Mouse (Mus musculus) E14TG2a.4 (cell line): ENCODE data around the gene Hap1.

Experiments used
- H3K27me3 ChIP-seq: 2 replicates; pipeline ENCODE4 v1.6.1; 2014; ENCODE audit warnings: low read length, control low read depth; ENCODE audit not compliant: insufficient read depth
- H3K36me3 ChIP-seq: 2 replicates; pipeline ENCODE4 v1.6.1; 2014; ENCODE audit warnings: low read length, control low read depth; ENCODE audit not compliant: insufficient read depth
- H3K4me1 ChIP-seq: replicated peaks from 2 replicates; pipeline ENCODE4 v1.6.1; 2014; ENCODE audit warnings: low read depth, low read length, control low read depth
- H3K4me3 ChIP-seq: replicated peaks from 2 replicates; pipeline ENCODE4 v1.5.1; 2014; ENCODE audit warnings: mild to moderate bottlenecking, low read length
- H3K9me3 ChIP-seq: 2 replicates; pipeline ENCODE4 v1.6.1; 2014; ENCODE audit warnings: low read length, control low read depth
- CTCF ChIP-seq: conservative IDR thresholded peaks from 2 replicates; pipeline ENCODE4 v1.5.1; 2014; ENCODE audit warnings: low read length
- NANOG ChIP-seq: IDR thresholded peaks from 2 replicates; pipeline ENCODE4 v1.6.1; 2014; ENCODE audit warnings: borderline replicate concordance, low read length, mixed read lengths
- POU5F1 ChIP-seq: IDR thresholded peaks from 2 replicates; pipeline ENCODE4 v1.6.1; 2014; ENCODE audit warnings: low read length, borderline replicate concordance

Gene Hap1

DNA sequence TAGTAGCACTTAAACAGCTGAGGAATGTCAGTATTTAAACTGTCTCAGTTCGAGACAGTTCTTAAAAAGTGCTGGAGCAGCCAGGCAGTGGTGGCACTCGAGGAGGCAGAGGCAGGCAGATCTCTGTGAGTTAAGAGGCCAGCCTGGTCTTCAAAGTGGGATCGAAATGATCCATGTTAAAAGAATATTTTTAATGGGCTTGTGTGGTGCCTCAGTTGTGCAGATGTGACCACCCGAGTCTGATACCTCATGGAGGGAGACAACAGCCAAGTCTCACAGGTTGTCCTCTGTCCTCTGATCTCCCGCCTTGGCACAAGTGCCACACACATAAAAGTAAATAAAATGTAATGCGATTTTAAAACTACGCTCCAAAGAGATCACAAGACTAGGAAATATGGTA lies 42.6 kb upstream of the Hap1 start:
- no peak overlapping the region for H3K4me3 ChIP-seq
- H3K36me3 ChIP-seq, result peaks cover 17% of the 10 kb centered on the region
- H3K9me3 ChIP-seq, result no peaks in the 10 kb centered on the region
- H3K4me1 ChIP-seq, result peaks cover 82% of the 10 kb centered on the region
- TF ChIP-seq POU5F1 (no peak), NANOG (no peak), CTCF (no peak)
- no peaks in the 10 kb centered on the region for H3K27me3 ChIP-seq

DNA sequence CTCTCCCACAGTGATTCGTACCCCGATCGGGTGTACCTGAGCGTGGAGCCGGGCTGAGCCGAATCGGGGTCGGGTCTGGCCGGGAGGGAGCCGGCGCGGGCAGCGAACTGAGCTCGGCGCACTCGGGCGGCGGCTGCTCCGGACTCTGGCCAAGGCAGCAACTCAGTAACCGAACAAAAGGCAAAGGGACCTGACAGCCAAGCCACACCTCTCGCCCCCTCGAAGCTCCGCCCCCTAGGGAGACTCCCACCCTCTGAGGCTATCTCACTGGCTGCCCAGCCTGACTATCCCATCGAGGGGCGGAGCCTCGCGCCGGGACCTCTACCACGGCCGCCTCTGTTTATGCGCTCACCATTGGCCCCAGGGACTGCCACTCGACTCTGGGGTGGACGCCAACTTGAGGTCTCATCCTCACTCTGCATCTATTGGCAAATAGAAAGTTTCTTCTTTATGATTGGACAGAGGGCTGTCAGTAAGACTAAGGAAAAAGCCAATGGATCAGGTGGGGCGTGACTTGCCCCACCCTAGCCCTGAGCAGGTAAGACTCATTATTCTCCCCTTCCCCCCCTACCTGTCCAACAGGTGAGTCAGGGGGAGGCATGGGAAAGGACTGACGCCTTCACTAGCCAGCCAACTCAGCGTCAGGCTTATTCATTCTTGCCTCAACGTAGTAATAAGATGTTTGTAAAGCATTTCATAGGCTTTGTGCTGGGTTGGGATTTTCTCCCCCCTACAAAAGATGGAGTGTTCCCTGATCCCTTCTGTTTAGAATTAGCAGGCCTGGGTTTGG lies 41.9 kb upstream of the Hap1 start, which contains the start of gene Jup:
TSS of gene Jup (minus strand) at position 164 of the 790 bp plus-strand sequence.
- peaks cover 24% of the 10 kb centered on the region for H3K36me3 ChIP-seq
- H3K4me3 ChIP-seq, result peak within 1 kb of the TSS; percentile 91
- TF ChIP-seq POU5F1, result no peak
- TF ChIP-seq NANOG, result no peak
- no peak for TF ChIP-seq CTCF
- H3K27me3 ChIP-seq, result no peaks in the 10 kb centered on the region
- H3K9me3 ChIP-seq, result no peaks in the 10 kb centered on the region
- peaks cover 87% of the 10 kb centered on the region for H3K4me1 ChIP-seq

DNA sequence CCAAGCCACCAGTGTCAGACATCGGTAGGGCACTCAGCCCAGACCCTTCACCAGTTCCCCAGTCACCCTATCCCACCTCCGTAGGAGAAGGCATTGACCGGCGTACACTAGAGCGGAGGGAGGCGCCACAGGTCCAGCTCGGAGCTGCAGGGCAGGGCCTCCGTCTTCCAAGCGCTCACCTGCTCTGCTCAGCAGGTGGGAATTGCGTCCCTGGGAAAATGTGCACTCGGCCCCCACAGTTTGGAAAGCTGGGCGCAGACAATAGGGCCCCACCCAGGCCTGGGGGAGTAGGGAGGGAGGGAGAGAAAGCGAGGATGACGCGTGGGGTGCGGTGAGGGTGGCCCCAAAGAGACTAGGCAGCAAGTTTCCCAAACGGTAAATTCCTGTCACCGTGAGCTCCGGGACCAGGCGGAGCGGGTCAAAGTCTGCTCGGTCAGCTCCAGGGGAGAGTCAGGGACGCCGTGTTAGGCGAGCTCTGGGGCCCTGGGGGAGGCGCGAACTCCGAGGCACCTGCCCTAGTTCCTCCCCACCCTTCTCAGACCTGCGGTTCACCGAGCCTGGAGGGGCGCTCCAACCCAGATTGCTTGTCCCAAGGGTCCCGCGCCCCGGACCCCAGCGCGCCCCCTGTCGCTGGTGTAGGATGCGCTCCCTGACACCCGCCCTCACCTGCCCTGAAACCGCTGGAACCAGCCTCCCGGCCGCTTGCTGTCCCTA lies 41.1 kb upstream of the Hap1 start:
- H3K9me3 ChIP-seq, result no peaks in the 10 kb centered on the region
- no peaks in the 10 kb centered on the region for H3K27me3 ChIP-seq
- peak; percentile 38 for TF ChIP-seq CTCF
- TF ChIP-seq POU5F1, result no peak
- no peak for TF ChIP-seq NANOG
- H3K4me3 ChIP-seq, result peak overlapping the region; percentile 91
- peaks cover 28% of the 10 kb centered on the region for H3K36me3 ChIP-seq
- peaks cover 87% of the 10 kb centered on the region for H3K4me1 ChIP-seq

GRCm38 (mm10) chr11:100395861-100396631 lies 40.1 kb upstream of the Hap1 start:
- Histone ChIP-seq H3K4me1 (peaks cover 91% of the 10 kb centered on the region), H3K27me3 (no peaks in the 10 kb centered on the region), H3K4me3 (peak overlapping the region; percentile 91), H3K36me3 (peaks cover 29% of the 10 kb centered on the region), H3K9me3 (no peaks in the 10 kb centered on the region)
- TF ChIP-seq CTCF (no peak), NANOG (no peak), POU5F1 (no peak)

DNA sequence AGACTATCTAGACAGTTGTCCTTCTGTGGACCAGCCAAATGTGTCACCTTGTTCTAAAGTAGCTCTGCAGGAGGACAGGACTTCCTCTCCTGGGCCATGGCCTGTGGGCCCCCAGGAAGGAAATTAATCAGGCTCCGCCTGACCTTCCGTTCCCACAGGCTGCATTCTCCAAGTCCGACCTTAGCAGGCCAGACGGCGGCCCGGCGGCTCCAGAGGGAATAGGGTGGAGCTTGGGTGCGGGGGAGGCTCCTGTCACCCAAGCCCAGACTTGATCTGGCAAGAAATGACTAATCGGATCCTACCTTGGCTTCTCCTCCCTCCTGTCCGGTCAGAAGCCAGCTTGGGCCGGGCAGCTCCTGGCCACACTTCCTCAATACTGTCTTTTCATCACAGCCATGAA lies 39.3 kb upstream of the Hap1 start:
- H3K4me1 ChIP-seq, result peaks cover 91% of the 10 kb centered on the region
- peaks cover 32% of the 10 kb centered on the region for H3K36me3 ChIP-seq
- no peaks in the 10 kb centered on the region for H3K9me3 ChIP-seq
- peak overlapping the region; percentile 91 for H3K4me3 ChIP-seq
- H3K27me3 ChIP-seq, result no peaks in the 10 kb centered on the region
- no peak for TF ChIP-seq CTCF
- no peak for TF ChIP-seq POU5F1
- no peak for TF ChIP-seq NANOG

- Histone ChIP-seq H3K4me3 (peak overlapping the region; percentile 91), H3K4me1 (peaks cover 91% of the 10 kb centered on the region), H3K27me3 (no peaks in the 10 kb centered on the region), H3K36me3 (peaks cover 32% of the 10 kb centered on the region), H3K9me3 (no peaks in the 10 kb centered on the region)
- TF ChIP-seq POU5F1 (no peak), CTCF (no peak), NANOG (no peak)
These were observed 38.6 kb upstream of the Hap1 start for GRCm38 (mm10) chr11:100394353-100395074.

DNA sequence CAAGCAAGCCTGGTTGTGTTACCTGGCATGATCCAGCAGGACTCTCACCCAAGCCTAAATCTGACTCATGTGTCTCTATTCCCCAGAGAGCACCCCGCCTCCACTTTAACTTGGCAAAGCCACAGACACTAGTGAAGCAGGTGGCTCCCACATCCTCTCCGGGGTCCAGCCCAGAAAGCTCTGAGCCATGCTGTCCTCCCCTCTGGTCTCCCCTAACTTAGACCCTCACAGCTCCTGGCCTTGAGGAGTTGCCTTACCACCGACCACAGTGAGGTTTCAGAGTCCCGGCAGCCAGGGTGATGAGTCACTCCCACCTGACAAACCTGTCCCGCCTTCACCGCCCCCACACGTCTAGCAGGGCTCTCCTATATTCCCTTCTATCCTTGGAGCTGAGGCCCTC lies 37.8 kb upstream of the Hap1 start:
- TF ChIP-seq POU5F1, result no peak
- TF ChIP-seq NANOG, result no peak
- TF ChIP-seq CTCF, result no peak
- H3K9me3 ChIP-seq, result no peaks in the 10 kb centered on the region
- H3K4me3 ChIP-seq, result peak overlapping the region; percentile 70
- peaks cover 91% of the 10 kb centered on the region for H3K4me1 ChIP-seq
- no peaks in the 10 kb centered on the region for H3K27me3 ChIP-seq
- H3K36me3 ChIP-seq, result peaks cover 34% of the 10 kb centered on the region
